Mouse (Mus musculus) stomach, embryonic 14.5 days (tissue): ENCODE results near the gene Erich6. TPM values are rescaled to one million over a fixed set of nuclear protein-coding genes. Genes with fewer than 3 reads are reported as not detected.

ENCODE experiments used
- ATAC-seq: fragments of 200-750 bp; cut with Nextera tagmentation; 2 replicates; pipeline ENCODE4 v1.8.0; 2017; ENCODE audit warnings: low read depth, moderate TSS enrichment; ENCODE audit not compliant: insufficient number of reproducible peaks, insufficient read depth, low FRiP score
- H3K27ac ChIP-seq: fragments of 300-500 bp; sonication (generic); 2 replicates; pipeline ENCODE4 v1.5.1; 2014; ENCODE audit warnings: mild to moderate bottlenecking, low read length, moderate library complexity, mixed read lengths
- H3K27me3 ChIP-seq: fragments of 300-500 bp; sonication (generic); 2 replicates; pipeline ENCODE4 v1.6.1; 2014; ENCODE audit warnings: low read length, control low read depth, mixed read lengths; ENCODE audit not compliant: control insufficient read depth, insufficient read depth
- H3K36me3 ChIP-seq: fragments of 300-500 bp; sonication (generic); 2 replicates; pipeline ENCODE4 v1.6.1; 2014; ENCODE audit warnings: mild to moderate bottlenecking, control low read depth, low read length, moderate library complexity, mixed read lengths; ENCODE audit not compliant: control insufficient read depth, insufficient read depth
- H3K4me1 ChIP-seq: fragments of 300-500 bp; sonication (generic); 2 replicates; pipeline ENCODE4 v1.6.1; 2014; ENCODE audit warnings: low read length, control low read depth, mixed read lengths; ENCODE audit not compliant: control insufficient read depth, insufficient read depth
- H3K4me2 ChIP-seq: fragments of 300-500 bp; sonication (generic); replicated peaks from 2 replicates; pipeline ENCODE4 v1.6.1; 2014; ENCODE audit warnings: low read depth, low read length, control low read depth
- H3K4me3 ChIP-seq: fragments of 300-500 bp; sonication (generic); 2 replicates; pipeline ENCODE4 v1.5.1; 2014; ENCODE audit warnings: low read depth, low read length, control low read depth
- H3K9ac ChIP-seq: fragments of 300-500 bp; sonication (generic); replicated peaks from 2 replicates; pipeline ENCODE4 v1.6.1; 2014; ENCODE audit warnings: low read depth, mild to moderate bottlenecking, control low read depth, low read length, moderate library complexity, mixed read lengths
- H3K9me3 ChIP-seq: fragments of 300-500 bp; sonication (generic); 2 replicates; pipeline ENCODE4 v1.6.1; 2016; ENCODE audit warnings: low read depth, low read length, control low read depth; ENCODE audit not compliant: control insufficient read depth
- WGBS: fragments of 180-500 bp; shearing (Covaris S2); extraction: QIAGEN DNeasy Blood & Tissue Kit; methylation state at CpG from one replicate; pipeline ENCODE4 v1.1.7; 2014; 5-methylcytosine and 5-hydroxymethylcytosine counted together
- polyA plus RNA-seq: library from polyadenylated mRNA; unstranded; fragments of >200 nt; fragmentation: Nextera tagmentation; extraction: Ambion mirVana; gene quantifications from 2 replicates; pipeline ENCODE4 v1.2.1, GENCODE M21; 2014

Gene Erich6
- polyA plus RNA-seq, 1 experiment from 2014 or later, result not detected

GRCm38 (mm10) chr3:58655362-58656130 lies 18.5 kb upstream of the Erich6 start:
- H3K27me3 ChIP-seq, result no peaks in the 10 kb centered on the region
- H3K4me2 ChIP-seq, result no peak overlapping the region
- 0 out of 2 replicates have a peak, but pooled peaks have one; percentile 14 for ATAC-seq
- no peaks in the 10 kb centered on the region for H3K36me3 ChIP-seq
- H3K9ac ChIP-seq, result no peak overlapping the region
- WGBS, result 53% methylated on average over 17 of the region's 17 CpGs
- H3K4me3 ChIP-seq, result no peak overlapping the region
- H3K9me3 ChIP-seq, result no peaks in the 10 kb centered on the region
- H3K27ac ChIP-seq, result no peak overlapping the region
- no peaks in the 10 kb centered on the region for H3K4me1 ChIP-seq

GRCm38 (mm10) chr3:58653907-58654306 lies 16.9 kb upstream of the Erich6 start:
- 64% methylated on average over 5 of the region's 5 CpGs for WGBS
- H3K9ac ChIP-seq, result no peak overlapping the region
- no peaks in the 10 kb centered on the region for H3K36me3 ChIP-seq
- H3K4me3 ChIP-seq, result no peak overlapping the region
- H3K4me1 ChIP-seq, result no peaks in the 10 kb centered on the region
- H3K27ac ChIP-seq, result no peak overlapping the region
- H3K9me3 ChIP-seq, result no peaks in the 10 kb centered on the region
- H3K4me2 ChIP-seq, result no peak overlapping the region
- no peaks in the 10 kb centered on the region for H3K27me3 ChIP-seq
- no peak for ATAC-seq

DNA sequence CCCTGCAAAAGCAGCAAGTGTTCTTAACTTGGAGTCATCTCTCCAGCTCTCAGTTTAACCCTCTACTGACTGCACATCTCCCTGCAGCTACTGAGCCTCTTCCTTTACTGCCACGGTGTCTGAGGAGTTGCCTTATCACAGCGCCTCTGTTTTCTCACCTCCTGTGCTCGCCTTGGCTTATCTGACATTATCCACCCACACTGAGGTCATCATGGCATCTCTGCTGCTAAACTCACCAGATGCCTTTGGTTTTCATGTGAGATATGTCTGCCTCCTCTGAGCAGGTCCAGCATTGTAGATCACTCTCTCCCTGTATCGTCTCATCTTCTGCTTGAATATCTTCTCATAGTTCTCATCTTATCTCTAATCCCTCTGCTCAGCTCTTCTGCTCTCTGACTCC lies 13.3 kb upstream of the Erich6 start:
- no peaks in the 10 kb centered on the region for H3K36me3 ChIP-seq
- no peak overlapping the region for H3K4me3 ChIP-seq
- H3K27me3 ChIP-seq, result no peaks in the 10 kb centered on the region
- no peaks in the 10 kb centered on the region for H3K9me3 ChIP-seq
- ATAC-seq, result no peak
- H3K9ac ChIP-seq, result no peak overlapping the region
- WGBS, result 68% methylated on average over 4 of the region's 4 CpGs
- H3K4me2 ChIP-seq, result no peak overlapping the region
- no peaks in the 10 kb centered on the region for H3K4me1 ChIP-seq
- H3K27ac ChIP-seq, result no peak overlapping the region

DNA sequence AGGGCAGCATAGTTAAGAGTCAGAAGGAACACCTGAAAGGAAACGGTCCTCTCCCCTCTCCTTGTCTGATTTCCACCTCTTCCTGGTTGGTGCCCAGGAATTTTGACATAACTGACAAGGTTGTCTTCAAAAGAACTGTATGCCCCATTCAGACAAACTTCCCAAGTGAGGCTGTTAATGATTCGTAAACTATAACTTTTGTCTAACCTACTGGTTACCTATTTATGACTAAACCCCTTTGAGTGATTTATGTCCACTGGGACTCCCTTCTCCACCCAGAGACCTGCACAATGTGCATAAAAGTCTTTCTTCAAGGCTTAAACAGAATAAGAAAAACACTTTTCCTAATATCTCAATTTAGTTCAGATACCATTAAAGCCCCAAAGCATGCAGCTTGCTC lies 10.2 kb upstream of the Erich6 start:
- H3K27me3 ChIP-seq, result no peaks in the 10 kb centered on the region
- no peaks in the 10 kb centered on the region for H3K4me1 ChIP-seq
- WGBS, result 72% methylated on average over 2 of the region's 2 CpGs
- H3K4me2 ChIP-seq, result no peak overlapping the region
- H3K4me3 ChIP-seq, result no peak overlapping the region
- no peak overlapping the region for H3K9ac ChIP-seq
- no peaks in the 10 kb centered on the region for H3K36me3 ChIP-seq
- H3K27ac ChIP-seq, result no peak overlapping the region
- ATAC-seq, result no peak
- H3K9me3 ChIP-seq, result no peaks in the 10 kb centered on the region

- no peak overlapping the region for H3K4me2 ChIP-seq
- H3K27ac ChIP-seq, result no peak overlapping the region
- no peak overlapping the region for H3K4me3 ChIP-seq
- no peaks in the 10 kb centered on the region for H3K9me3 ChIP-seq
- 81% methylated on average over 4 of the region's 4 CpGs for WGBS
- ATAC-seq, result no peak
- no peak overlapping the region for H3K9ac ChIP-seq
- H3K4me1 ChIP-seq, result no peaks in the 10 kb centered on the region
- no peaks in the 10 kb centered on the region for H3K36me3 ChIP-seq
- H3K27me3 ChIP-seq, result no peaks in the 10 kb centered on the region
These were observed 9.2 kb upstream of the Erich6 start for GRCm38 (mm10) chr3:58646180-58646579.

DNA sequence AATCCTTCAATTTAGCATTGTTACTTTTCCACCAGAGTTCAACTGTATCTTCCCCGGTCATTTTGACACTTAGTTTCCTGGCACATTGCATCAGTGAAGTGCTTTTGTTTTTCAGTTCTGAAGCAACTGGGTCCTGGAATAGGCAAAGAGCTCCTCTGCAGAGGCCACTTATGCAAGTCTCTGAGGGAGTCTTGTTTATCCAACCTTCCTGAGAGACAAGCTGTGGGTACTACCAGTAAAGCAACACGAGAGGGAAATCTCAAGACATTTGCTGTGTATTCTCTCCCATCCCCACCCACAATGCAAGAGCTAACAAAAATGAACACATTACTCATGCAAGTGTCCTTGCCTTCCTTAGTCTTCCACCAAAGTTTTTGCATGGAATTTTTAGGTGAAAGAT lies 5.3 kb downstream of the Erich6 start:
- H3K9ac ChIP-seq, result no peak overlapping the region
- ATAC-seq, result no peak
- H3K4me3 ChIP-seq, result no peak overlapping the region
- WGBS, result 77% methylated on average over 2 of the region's 2 CpGs
- H3K27me3 ChIP-seq, result no peaks in the 10 kb centered on the region
- no peak overlapping the region for H3K27ac ChIP-seq
- no peak overlapping the region for H3K4me2 ChIP-seq
- H3K9me3 ChIP-seq, result no peaks in the 10 kb centered on the region
- H3K36me3 ChIP-seq, result no peaks in the 10 kb centered on the region
- no peaks in the 10 kb centered on the region for H3K4me1 ChIP-seq

GRCm38 (mm10) chr3:58624981-58625380 lies 12.0 kb downstream of the Erich6 start:
- no peaks in the 10 kb centered on the region for H3K4me1 ChIP-seq
- no peak overlapping the region for H3K4me3 ChIP-seq
- 85% methylated on average over 4 of the region's 4 CpGs for WGBS
- no peak overlapping the region for H3K4me2 ChIP-seq
- no peak overlapping the region for H3K9ac ChIP-seq
- no peaks in the 10 kb centered on the region for H3K36me3 ChIP-seq
- no peaks in the 10 kb centered on the region for H3K9me3 ChIP-seq
- no peak for ATAC-seq
- H3K27ac ChIP-seq, result no peak overlapping the region
- H3K27me3 ChIP-seq, result no peaks in the 10 kb centered on the region

GRCm38 (mm10) chr3:58622665-58623394 lies 14.2 kb downstream of the Erich6 start:
- Histone ChIP-seq H3K4me3 (no peak overlapping the region), H3K4me1 (no peaks in the 10 kb centered on the region), H3K9ac (no peak overlapping the region), H3K27me3 (no peaks in the 10 kb centered on the region), H3K4me2 (no peak overlapping the region), H3K27ac (no peak overlapping the region), H3K36me3 (no peaks in the 10 kb centered on the region), H3K9me3 (no peaks in the 10 kb centered on the region)
- ATAC-seq, result no peak
- 64% methylated on average over 3 of the region's 3 CpGs for WGBS
